Mouse (Mus musculus): ENCODE results near the gene 1110059E24Rik.
"Not testable (repeated sequence)": the region's sequence is repeated elsewhere in the genome, so short reads cannot be mapped to it uniquely, and the experiment has no call there.

1110059E24Rik gene

DNA sequence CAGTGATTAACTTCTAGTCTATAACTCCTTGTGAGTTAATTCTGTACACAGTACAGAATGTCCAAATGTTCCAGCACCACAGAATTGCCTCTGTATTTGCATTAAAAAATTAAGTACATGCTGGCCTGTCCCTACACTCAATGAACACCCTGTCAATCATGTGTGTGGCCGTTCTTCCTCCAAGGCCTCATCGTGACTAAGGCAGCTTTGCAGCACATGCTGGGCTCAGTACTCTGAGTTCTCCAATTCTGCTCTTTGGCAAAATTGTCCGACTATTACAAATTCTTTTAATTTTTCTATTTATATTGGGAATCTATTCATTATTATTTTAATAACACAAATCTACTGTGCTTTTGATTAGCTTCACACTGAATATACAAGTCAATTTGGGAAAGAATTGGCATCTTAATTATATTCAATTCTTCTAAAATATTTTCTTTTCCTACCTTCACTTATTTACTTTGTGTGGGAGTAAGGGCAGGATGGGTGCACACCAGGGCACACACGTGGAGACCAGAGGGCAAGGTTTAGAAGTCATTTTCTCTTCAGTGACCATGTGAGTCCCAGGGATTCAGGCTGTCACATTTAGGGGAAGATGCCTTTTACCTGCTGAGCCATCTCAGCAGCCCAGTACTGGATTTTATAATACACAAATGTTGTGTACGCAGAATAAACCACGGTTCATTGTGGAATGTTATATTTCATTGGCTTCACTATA is 26.3 kb downstream of the 1110059E24Rik start:
- in situ Hi-C loops (cut with MboI): no loop called here

DNA sequence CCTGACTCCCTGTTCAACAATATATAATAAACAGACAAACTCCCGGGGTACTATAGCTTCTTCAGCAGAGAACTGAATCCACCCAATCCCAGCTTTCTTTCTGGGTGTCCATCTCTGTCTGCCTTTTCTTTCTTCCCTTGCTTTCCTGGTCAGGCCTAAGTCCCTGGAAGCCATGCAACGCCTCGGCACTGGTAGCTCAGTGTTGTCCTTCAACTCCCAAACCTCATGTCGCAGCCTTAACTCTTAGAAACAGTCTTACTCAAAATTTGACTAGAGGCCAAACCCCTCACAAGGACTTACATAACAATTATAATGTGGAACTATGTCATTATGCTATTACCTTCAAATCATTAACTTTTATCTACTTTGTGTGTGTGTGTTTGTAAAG is 28.6 kb downstream of the 1110059E24Rik start:
- in situ Hi-C loops (cut with MboI): no loop called here

DNA sequence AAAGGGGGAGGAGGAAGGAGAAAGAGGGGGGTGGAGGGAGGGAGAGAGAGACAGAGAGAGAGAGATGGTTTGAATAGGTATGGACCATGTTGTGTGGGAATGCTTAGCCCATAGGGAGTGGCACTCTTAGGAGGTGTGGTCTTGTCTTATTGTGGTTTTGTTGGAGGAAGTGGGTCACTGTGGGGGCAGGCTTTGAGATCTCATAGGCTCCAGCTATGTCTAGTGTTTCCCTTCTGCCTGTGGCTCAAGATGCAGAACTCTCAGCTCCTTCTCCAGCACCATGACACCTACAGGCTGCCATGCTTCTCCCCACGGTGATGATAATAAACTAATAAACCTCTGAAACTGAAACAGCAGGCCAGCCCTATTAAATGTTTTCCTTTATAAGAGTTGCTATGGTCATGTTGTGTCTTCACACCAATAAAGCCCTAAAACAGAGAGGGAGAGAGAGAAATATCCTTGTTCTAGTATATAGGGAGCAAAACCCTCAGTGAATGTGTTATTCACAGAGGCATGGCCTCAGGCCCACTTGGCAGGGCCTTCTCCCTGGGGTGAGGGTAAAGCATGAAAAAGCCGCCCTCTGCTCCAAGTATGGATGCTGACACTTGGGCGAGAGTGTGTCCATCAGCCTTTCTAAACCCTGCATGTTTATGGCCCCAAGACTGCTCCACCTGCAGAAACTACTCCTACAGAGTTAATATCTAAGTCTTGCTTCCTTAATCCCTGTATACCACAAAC is 29.2 kb downstream of the 1110059E24Rik start:
- in situ Hi-C loops (cut with MboI): no loop called here

DNA sequence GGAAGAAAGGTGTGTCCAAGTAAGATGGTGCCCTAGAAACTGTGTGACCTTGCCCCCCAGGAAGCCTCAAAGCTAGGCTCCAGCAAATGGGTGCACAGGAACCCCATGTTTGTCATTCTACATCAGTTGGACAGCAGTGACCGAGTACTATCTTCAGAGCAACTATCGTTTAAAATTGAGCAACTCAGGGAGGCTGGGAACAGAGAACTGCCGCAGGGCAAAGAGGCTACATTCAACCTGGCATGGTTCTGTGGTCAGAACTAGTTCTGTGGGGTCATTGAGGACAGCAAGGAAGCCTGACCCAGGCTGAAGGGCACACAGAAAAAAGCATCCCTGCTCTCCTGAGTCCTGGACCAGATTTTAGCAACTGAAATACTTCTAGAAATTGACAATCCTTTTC is 37.0 kb downstream of the 1110059E24Rik start:
- in situ Hi-C loops (cut with MboI): no loop called here

DNA sequence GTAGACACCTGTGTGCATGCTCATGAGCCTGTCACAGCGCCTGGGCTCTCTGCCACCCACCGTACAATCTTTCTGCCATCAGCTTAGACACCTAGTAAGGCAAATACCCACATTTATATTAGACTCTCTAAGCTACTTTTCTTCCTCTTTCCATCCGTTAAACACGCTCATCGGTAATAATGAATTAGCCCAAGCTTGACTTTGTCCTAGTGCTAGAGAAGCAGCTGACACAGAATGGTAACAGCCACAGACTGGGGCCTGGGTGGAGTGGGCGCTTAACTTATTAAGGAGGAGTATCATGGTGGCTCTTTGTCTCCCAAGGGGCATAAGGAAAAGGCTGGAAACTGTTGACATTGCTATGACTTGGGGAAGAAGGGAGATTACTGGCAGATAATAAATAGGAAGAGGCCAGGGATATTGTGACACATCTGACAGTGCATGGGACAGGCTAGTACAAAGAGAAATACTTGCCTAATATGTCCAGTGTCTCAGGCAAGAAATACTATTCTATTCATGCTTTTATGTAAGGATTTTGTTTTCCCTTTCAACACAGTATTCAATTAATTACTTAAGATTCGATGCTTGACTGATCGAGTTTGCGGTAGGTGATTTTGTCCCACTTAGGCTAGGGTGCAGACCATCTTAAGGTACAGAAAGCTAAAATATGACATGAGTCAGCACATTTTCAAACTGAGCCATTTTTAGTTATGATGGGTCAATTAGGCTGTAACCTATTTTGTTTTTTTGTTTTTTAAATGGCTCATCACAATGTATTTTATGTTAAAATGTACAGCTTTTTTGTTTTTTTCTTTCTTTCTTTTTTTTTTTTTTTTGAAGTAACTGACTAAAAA is 40.8 kb downstream of the 1110059E24Rik start:
- in situ Hi-C loops (cut with MboI): no loop called here

DNA sequence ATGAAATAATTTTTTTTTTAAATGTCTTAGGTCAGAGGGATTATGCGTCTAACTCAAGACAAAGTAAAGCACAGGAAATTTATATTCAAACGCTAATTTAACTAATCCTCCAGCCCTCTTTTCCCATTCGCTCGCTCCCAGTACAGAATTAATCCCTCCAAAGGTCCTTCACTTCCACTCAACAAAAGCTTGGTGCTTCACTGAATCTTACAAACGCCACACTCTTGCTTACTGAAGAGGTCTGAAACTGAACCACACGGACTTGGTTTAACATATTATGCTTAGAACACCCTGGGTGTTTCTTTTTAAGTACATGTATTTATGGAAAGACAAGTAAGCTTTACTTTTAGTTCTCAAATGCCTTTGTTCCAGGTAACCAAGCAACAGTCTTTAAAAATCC is 41.5 kb downstream of the 1110059E24Rik start:
- in situ Hi-C loops (cut with MboI): no loop called here

DNA sequence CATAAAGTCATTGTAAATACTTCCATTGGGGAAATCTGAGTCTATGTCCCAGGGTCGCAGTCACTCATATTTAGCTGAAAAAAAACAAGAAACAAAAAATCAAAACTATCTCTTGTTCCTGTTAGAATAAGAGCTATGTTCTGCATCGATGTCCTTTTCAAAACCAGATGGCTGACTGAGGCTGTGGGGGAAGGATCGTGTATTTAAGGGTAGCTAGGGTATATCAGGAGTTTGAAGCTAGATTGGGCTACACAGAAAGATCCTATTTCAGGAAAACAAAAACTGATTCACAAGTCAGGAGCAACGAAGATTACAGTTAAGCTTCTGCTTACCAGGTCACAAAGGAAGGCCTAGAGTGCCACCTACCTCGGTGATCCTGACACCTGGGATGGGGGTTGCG is 42.5 kb downstream of the 1110059E24Rik start:
- in situ Hi-C loops (cut with MboI): no loop called here

DNA sequence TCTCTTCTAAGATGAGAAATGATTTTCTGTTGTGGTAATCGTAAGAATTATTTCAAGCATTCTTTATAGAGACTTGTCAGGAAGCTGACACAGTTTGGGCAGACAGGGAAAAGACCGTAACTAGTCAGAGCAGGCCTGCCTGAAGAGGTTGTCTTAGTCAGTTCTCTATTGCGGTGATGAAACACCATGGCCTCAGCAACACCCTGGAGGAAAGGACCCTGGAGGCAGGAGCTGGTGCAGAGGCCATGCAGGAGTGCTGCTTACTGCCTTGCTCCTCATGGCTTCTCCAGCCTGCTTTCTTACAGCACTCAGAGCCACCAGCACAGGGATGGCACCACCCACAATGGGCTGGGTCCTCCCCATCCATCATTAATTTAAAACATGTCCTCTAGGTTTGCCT is 47.5 kb downstream of the 1110059E24Rik start:
- in situ Hi-C loops (cut with MboI): no loop called here

DNA sequence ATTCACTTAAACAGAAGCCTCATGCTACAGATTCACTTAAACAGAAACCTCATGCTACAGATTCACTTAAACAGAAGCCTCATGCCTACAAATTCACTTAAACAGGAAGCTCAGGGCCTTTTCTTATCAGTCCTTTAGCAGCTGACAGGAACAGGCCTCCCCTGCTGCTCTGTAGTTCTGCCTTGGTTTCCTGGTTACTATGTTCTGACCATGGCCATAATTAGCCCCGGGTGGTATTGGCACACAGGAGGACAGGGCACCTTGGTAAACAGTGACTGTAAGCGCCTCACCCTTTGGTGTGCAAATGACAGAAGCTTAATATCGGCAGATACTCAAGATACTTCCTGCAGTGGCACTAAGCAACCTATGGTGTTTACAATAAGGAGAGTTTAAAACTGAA is 48.9 kb downstream of the 1110059E24Rik start:
- in situ Hi-C loops (cut with MboI): no loop called here

DNA sequence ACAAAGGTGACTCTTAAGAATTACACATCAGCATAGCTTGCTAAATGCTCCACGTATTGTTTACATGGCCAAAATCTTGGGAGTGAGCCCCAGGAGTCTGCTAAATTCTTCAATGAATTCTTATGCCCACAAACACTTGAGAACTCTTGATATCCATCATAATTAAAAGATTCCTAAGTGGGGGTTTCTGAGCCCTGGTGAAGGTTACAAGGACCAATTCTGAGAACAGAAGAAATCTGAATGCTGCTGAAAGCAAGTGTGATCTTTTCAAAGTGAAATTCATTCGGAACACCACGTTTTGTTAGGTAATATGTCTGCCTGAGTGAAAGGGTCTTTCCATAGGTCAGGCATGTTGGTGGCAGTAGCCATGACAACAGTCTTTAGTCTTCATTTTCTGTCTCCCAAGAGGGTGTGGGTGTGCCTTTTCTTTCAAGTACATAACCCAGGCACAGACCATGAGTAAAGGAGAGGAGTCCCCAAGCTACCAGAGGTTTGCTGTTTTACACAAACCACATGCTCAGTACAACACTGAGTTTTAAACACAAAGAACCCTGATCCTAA is 51.2 kb downstream of the 1110059E24Rik start:
- in situ Hi-C loops (cut with MboI): no loop called here

DNA sequence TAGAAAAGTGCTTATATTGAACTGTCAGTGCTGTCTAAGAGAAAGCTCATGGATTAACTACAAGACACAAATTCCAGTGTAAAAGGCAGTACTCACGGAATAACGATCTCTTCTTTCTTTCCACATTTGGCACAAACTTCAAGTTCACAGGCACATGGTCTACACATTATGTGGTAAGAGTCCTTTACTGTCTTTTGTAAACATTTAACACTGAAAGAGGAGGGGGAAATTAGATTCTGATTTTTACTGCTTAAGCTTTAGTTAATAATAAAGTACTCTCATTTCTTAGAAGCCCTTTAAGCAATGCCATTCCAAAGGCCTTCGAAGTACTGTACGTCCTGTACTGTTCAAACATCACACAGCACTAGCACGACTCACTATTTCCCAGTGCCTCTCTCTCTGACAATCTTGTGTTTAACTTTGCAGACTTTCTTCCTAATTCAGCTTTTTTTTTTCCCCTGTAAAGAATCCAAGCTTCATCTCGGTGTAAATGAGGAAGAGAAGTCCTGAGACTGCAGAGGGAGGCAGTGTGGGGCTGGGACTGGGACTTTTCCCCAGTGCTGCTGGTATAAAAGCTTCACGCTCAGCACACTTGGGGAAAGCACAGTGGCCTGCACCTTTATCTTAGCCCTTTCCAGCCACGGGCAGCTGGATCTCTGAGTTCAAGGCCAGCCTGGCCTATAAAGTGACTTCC is 54.0 kb downstream of the 1110059E24Rik start:
- in situ Hi-C loops (cut with MboI): no loop called here

DNA sequence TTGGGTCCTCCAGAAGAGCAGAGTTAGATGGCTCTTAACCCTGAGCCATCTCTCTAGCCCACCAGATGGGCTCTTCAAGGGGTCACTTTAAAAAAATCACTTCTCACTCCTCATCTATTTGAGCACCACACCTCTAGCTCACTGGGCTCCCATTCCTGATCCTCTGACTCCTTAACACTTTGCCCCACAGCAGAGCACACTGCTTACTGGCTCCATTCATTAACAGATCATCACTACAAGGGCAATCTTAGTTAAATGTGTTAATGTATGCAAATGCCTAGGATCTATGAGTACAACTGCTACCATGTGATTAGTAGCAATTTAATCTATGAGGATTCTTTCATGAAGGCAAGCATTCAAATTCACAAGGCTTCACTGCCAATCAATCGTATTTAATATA is 58.1 kb downstream of the 1110059E24Rik start:
- in situ Hi-C loops (cut with MboI): no loop called here

DNA sequence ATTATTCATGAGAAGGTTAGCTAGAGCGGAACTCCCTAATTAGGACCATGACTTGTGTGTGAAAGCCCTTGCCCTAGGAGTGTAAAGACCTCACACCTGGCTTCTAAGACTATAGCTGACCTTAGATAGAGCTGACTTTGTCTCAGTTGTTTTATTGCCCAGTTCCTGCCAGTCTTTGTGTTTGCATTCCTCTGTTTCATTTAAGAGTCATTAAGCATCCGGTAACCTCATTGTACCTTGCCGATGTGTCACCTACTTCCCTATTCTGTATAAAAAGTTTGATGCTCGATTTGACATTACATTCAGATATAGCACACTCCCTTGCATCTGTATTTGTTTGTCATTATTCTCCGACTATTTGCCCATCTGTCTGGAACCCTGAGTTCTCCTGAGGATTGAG is 60.6 kb downstream of the 1110059E24Rik start:
- in situ Hi-C loops (cut with MboI): not testable (repeated sequence)

DNA sequence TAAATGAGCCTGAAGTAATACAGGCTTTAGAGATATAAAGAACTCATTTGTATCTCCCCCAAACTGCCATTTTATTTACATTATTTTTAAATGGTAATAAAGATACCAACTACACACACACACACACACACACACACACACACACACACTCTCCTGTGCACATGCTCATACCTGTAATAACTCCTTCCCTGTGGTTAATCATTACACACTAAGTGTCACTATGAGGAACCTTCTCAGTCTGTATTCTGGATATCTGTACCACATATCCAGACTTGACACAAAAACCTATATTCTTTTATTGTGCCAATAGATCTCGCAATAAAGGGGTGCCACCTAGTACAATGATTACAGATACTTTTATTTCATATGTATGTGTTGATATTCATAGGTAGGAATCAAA is 62.9 kb downstream of the 1110059E24Rik start:
- in situ Hi-C loops (cut with MboI): no loop called here

DNA sequence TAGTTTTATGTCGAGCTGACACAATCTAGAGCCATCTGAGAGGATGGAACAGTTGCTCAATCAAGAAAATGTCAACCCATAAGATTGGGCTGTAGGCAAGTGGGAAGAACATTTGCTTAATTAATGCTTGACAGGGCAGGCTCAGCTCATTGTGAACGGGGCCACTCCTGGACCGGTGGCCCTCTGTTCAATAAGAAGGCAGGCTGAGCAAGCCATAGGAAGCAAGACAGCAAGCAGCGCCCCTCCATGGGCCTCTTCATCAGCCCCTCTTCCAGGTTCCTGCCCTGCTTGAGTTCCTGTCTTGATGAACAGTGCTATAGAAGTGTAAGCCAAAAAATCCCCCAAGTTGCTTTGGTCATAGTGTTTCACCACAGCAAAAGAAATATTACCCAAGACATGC is 65.2 kb downstream of the 1110059E24Rik start:
- in situ Hi-C loops (cut with MboI): no loop called here

DNA sequence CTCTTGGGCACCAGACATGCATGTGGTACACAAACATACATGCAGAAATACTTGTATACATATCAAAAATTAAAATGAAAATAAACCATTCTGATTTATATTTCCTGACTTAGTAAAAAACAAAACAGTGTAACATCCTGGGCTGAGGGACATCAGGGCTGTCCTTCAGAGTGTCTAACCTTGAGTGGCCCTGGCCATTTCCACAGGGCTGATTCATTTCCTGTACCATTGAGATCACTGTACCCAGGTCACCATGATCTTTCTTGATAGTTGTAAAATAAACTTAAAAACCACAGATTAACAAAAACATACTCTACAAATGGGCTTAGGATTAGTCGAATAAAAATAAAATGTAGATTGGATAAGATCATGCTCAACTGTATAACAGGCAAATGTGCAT is 66.2 kb downstream of the 1110059E24Rik start:
- in situ Hi-C loops (cut with MboI): no loop called here

DNA sequence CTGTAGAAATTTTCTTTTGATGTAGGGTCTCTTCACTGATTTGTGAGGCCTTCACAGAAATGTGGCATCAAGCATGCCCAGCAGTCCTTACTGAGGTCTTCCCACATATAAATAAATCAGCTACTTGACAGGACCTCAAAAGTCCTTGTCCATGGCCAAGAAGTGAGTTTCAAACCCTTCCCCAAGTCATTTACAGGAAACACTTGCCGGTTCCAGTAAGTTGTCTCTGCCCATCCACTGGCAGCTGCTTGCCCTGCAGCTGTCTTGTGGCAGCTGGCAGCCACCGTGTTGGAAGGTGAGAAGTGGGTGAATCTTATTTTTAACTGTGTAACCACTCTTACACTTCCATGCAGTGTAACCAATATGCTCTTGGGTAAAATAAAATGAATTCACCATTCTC is 66.9 kb downstream of the 1110059E24Rik start:
- in situ Hi-C loops (cut with MboI): no loop called here

DNA sequence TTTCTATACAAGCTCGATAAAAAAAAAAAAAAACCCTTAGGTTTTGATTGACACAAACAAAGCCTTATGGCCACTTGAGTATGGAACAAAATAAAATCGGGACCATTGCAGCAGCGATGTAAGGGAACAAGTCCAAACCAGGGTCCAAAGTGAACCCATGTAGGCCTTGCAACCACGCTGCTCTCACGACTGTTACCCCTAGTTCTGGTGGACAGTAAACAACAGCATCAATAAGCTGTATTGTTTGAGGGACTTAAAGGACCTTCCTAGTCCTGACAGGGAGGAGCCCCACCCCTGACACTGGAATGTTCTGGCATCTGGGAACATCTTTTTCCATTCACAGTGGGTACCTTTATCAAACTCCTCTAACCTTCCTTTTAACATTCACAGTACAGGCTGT is 68.8 kb downstream of the 1110059E24Rik start:
- in situ Hi-C loops (cut with MboI): no loop called here

DNA sequence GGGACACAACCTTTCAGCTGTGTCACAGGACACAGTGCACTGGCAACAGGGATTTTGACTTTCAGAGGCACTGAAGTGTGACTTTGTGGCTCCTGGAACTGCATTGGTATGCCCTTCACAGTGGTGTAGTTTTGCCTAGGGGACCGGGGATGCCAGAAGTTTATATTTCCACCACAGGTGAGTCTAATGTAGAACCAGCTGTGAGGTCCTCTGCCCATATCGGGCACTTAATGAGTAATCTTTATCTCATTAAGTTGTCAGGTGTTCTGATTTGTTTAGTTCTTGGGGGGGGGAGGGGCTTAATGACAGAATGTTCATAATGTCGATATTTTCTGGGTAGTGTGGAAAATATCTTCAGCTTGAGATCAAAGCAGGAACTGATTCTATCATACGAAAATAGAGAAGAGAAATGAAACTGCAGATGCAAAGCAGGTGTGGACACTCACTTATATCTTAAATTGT is 69.2 kb downstream of the 1110059E24Rik start:
- in situ Hi-C loops (cut with MboI): no loop called here

DNA sequence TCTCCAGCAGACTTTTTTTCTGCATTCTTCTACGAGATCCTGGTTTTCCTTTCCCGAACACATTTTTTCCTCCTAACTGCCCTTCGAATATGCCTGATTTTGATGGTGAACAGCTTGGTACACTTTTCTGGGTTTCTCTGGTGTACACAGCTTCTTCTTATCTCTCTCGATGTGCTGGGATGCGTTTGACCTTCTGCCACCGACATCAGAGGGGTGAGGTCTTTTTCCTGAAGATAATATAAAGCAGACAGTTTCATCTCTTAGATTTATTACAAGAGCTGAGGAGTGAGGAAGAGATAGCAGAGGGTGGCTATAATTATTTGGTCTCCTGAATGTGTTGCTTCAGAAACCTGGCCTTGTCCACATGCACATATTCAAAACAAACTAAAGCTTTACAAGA is 71.4 kb downstream of the 1110059E24Rik start:
- in situ Hi-C loops (cut with MboI): no loop called here

DNA sequence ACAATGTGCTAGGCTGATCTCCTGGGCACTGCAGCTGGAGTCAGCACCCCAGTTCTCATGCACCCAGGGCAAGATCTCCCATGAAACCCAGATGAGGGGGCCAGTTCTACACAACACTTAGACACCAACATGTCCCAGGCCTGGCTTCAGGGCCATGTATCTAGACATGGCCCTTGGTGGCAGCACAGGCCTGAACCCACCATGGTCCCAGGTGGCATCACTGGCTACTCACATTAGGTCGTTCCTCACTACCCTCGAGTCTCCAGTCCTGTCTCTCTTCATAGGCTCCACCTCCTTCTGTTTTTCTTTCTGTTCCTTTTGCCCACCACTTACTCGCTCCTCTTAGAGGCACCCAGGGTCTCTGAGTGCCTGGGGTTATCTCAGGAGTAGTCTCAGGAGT is 72.9 kb downstream of the 1110059E24Rik start:
- in situ Hi-C loops (cut with MboI): no loop called here

DNA sequence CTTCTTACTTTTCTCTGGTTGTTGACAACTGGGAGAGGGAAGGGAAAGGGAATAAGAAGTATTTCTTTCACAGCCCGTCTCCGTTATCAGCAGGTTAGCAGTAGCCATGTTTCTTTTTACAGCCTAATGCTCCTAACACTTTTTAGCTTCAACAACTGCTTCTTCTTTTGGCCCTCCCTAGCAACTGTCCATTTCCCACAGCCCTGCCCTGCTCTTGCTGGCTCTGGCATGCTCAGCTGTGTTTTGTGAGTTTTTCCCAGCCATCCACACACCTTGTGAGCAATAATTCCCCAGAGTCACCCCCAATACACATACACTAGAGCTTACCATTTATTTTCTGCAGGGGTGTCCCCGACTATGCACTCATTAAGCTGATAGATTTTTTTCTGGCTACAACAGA is 75.3 kb downstream of the 1110059E24Rik start:
- in situ Hi-C loops (cut with MboI): no loop called here

Measured in mature B cell (primary cell).